Mouse (Mus musculus) monocyte, adult 5-6 weeks (primary cell): ENCODE data around the gene Trim3. TPM values are rescaled to one million over a fixed set of nuclear protein-coding genes. Genes with fewer than 3 reads are reported as not detected.
A peak's percentile ranks its signal among the peaks of the same experiment; 100 is the strongest.

Experiments used
- ATAC-seq: fragments of 153-309, 156-312 bp; replicated peaks from 2 replicates; pipeline ENCODE4 v1.8.0; 2017; ENCODE audit warnings: mild to moderate bottlenecking; ENCODE audit not compliant: low TSS enrichment, insufficient number of reproducible peaks, severe bottlenecking, poor library complexity, low FRiP score
- total RNA-seq: library from RNA; stranded (forward); fragments of 200-1000, 200-491, 200-594 nt; gene quantifications from 3 replicates; pipeline ENCODE4 v1.2.3, GENCODE M21; 2017

Gene Trim3
- total RNA-seq: 4.9 to 26.3 TPM (median 23.4 TPM) in 3 replicates

- ATAC-seq: peak; percentile 41; the same call in 1 of the 2 replicates
Observed at GRCm38 (mm10) chr7:105633127-105633800, at the start of gene Trim3. Trim3 (minus strand) TSS chr7:105633571.

- ATAC-seq: peak; percentile 85
Observed at GRCm38 (mm10) chr7:105650639-105651435, 17.5 kb upstream of the Trim3 start, which contains the start of gene Dnhd1. Dnhd1 (plus strand) TSS chr7:105650827.

DNA sequence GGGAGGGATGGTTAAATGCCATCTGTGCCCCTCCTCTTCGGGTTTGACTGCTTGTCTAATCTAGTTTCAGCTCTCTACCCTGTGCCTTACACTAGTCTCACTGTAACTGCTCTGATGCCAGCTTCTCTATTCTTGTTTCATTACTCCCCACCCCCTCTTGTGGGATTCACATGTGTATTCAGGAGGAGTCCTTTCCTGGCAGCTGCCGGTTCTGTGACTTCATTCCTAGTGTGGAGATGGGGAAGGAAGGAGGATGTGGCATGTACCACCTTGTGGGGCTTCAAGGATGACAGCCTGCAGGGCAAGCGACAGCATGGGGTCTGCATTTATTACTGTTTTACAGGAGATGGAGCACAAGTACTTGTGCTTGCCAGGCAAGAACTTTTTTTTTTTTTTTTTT lies 8.6 kb upstream of the Trim3 start:
- ATAC-seq: no peak

GRCm38 (mm10) chr7:105640894-105641255 lies 7.5 kb upstream of the Trim3 start:
- ATAC-seq: no peak; the same call in 1 of the 2 replicates

DNA sequence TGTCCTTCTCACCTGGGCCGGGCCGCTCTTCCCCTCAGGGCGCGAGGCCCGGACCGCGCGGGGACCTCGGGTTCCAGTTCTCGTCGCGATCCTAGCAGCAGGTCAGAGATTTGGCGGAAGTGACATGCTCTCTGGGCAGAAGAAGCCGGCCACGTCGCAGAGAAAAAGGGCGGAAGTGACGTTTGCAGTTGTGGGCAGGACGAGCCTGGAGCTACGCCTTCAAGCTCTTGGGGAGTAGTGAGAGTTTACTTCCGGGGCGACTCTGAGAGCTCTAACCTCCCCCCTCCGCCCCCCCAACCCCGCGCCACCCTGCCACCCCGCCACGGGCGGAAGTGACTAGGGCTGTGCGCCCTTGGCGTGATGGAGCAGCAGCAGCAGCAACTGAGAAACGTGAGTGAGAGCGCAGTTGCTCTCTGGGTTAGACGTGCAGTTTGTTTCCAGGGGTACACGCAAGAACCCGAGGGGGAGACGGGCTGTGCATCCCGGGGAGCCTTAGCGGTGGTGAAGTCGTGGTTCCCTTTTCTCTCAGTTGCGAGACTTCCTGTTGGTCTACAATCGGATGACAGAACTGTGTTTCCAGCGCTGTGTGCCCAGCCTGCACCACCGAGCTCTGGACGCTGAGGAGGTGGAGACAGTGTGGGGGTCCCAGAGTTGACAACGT lies 7.0 kb upstream of the Trim3 start, which contains the start of the genes Arfip2 and Gm45799:
Gene Arfip2 (minus strand): TSS at position 184 of the 661 bp plus-strand sequence.
Gene Gm45799 (plus strand): TSS at position 320 of the 661 bp plus-strand sequence.
- ATAC-seq: peak; percentile 91

DNA sequence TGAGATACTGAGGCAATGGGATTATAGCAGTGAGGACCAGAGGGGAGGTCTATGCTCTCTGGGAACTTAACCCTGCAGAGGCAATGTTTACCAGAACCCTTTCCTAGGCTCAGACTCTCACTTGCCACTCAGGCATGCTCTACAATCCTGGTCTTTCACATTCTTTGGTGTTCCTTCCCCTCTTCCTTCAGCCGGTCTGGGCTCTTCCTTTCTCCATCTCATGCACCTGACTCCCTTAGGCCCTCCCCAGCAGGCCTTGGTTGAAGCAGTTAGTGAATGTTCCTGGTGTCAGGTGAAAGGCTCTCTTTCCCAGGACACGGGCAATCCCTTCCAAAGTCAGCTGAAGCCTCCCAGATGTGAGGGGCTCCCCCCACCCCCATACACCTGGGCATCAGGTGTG lies 6.4 kb upstream of the Trim3 start, which contains the start of gene Timm10b:
Gene Timm10b (plus strand): TSS at position 301 of the 400 bp plus-strand sequence.
- ATAC-seq: 0 out of 2 replicates have a peak, but pooled peaks have one; percentile 0

DNA sequence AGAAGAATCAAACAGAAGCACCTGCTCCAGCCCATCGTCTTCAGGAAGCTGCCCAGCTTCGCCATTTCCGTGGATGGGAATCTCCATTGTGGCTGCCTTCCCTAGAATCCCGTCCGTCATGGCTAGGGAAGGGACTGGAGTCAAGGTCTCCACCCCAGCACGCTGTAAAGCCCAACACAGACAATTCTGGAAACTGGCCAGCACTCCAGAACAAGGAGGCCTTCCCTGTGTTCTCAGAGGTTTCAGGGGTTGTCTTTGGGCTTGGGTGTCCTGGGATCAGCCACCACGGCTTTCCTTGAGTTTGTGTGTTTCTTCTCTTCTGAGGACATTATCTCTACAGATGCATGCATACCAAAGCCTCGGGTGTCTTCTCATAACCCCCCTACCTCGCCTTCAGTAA lies 5.9 kb upstream of the Trim3 start:
- no peak for ATAC-seq

DNA sequence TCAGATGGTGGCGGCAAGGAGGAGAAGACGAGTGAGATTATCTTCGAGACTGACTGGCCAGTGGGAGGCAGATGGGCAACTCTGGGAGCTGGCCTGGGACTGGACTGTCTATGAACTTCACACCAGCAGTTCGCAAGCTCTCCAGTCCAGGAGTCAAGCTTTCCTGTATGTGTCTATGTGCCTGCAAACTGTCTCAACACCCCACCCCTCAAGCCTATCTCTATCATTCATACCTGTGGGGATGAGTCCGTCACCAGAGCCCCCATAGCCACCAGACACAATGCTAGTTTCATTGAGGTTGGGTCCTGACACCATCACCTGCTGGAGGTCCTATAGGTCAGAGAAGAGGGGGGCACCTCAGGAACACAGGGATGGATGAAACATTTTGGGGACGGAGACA lies 5.4 kb upstream of the Trim3 start:
- no peak for ATAC-seq

GRCm38 (mm10) chr7:105635726-105636125 lies 2.4 kb upstream of the Trim3 start:
- no peak for ATAC-seq

- ATAC-seq: no peak
Observed at GRCm38 (mm10) chr7:105634272-105634920, 1.0 kb upstream of the Trim3 start.

- no peak for ATAC-seq
Observed at GRCm38 (mm10) chr7:105633801-105634135, 397 bp upstream of the Trim3 start.

DNA sequence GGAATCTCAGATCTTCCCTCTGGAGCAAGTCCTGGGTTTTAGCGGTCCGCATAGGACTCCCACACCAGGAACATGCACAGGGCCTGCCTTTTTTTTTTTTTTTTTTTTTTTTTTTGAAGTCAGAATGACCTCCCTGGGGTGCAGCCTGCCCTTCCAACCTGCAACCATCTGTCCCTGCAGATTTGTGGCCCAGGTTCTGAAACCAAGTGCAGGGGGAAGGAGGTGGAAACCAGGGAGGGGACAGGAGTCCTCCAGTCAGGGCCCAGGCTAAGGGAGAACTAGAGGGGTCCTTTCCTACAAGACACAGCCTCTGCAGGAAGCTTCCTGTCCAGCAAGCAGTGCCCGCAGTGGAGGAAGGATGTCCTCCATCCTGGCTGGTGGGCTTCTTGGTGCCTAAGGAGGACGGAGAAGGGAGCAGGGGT lies 809 bp downstream of the Trim3 start:
- ATAC-seq: no peak

DNA sequence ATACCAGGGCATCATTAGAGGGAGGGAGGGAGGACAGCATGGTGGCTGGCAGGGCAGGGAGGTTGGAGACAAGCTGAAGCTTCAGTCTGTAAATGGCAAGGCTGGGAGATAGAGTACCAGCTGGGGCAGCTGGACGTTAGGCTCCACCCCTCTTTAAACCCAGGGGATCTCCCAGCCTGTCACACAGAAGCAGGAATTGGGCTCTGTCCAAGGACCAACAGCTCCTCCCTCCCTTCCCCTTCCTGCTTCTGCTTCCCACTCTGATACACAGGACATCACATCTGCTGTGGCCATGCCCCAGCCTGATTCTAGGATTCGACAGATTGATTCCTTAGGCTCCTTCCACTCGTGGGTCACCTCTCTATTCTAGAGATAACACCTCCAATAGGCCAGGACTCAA lies 4.7 kb downstream of the Trim3 start:
- ATAC-seq: peak; percentile 46

GRCm38 (mm10) chr7:105625397-105625796 lies 8.0 kb downstream of the Trim3 start:
- no peak for ATAC-seq

DNA sequence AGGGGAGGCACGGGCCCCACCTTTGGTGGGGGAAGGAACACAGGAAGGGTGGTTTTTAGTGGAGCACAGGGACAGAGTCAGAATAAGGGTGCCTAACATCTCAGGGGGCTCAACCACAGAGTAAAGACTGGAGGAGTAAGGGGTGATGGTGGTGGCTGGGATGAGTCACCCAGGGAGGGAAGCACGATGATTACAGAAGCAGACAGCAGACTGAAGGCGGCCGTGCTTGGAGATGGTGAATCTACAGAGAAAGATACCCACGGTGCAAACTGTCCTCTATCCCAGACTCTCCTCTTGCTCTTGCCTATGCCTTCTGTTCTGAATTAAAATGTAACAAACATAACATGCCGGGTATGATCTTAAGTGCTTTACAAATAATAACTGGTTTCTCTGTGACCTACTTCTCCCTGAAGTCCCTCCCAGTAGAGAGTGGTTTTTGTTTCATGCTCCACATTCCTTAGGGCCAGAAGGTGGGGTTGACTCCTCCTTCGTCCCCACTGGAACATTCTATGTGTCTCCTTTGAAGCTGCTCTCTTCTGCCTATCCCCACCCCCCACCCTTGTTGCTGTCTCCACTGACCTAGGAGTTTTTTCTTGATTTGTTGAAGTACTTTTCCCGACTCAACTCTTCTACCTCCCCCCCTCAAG lies 11.6 kb downstream of the Trim3 start:
- ATAC-seq: no peak

DNA sequence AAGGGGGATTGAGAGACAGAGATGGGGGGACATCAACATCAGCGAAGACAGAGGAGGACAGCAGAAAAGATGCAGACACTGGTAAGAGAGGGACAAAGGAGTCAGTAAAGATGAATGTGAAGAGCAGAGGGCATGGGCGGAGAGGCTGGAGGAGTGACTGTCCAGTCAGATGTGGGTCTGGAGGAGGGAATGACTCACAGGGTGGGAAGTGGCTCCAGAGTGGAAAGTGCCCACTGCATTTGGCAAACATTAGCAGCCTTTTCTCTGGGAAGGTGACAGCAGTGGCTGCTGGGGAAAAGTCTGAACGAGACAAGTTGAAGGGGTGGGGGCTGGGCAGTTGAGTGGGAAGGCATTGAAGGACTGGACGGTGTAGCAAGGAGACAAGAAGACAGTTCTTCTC lies 12.3 kb downstream of the Trim3 start:
- no peak for ATAC-seq

DNA sequence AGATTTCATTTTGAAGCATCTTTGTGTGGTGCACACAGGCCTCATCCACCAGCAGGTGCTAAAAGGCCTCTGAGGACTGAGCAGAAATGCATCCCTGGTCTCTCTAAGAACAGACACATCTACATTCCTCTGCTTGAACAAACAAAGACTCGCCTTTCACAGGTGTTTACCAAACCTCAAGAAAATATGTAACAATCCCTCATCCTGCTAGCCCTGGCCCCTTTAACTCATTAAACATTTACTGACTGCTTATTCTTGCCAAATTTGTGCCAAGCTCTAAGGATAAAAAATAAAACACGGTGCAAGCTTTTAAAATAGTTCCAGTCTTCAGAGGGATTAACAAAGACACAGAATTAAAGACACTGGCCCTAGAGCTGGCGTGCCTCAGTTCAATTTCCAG lies 13.7 kb downstream of the Trim3 start:
- ATAC-seq: no peak

GRCm38 (mm10) chr7:105617810-105618209 lies 15.6 kb downstream of the Trim3 start:
- no peak for ATAC-seq
